Mouse (Mus musculus): ENCODE measurements at regions not wholly inside any gene's neighbourhood (a gene's known extent, or its start where the extent isn't known, plus 50 kb on each side); places are given as distances from the start of the nearest gene placed in this dataset.
A peak's percentile ranks its signal among the peaks of the same experiment; 100 is the strongest.

DNA sequence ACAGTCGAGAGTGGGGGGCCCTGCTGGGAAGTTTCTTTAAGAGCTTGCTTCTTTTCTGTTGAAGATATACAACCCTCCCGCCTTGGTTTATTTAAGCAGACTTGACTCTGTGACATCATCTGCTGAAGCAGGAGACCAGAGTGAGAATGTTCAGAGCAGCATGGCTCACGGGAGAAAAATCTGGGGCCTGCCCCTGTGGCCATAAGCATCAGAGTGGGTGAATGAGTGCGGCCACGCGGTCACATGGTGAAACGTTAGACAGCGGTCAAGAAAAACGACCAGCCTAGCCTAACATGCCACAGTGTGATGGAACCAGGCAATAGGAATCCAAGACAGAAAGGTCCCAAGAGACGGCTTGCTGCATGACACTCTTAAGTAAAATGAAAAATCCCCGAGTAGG lies 95.2 kb upstream of the 1600014C23Rik start:
- no peak for DNase-seq (ENCODE audit: low spot score in 2 of 2)

DNA sequence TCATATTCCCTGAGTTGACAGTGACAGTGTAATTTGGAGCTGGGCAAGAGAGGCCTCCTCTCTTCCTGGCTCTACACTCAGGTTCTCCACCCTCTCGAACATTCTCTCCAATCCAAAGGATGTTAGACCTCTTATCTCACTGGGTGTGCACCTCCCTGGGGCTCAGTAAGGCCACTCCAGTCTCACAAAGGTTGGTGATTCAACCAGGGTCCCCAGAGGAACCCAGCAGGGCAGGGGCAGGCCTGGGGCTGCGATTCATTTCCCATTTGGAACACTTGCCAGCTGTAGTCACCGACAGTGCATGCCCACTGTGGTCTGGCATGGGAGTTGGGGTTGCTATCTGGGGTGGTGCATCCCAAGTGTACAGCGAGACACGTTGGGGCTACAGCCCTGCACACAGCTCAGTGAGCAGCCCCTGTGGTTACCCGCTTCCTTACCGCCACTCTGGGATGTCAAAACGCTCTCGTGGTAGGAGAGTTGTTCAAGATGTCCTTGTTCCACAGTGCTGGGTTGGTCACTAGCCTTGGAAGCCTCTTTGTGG lies 94.7 kb upstream of the 1600014C23Rik start:
- no peak for DNase-seq (ENCODE audit: low spot score in 2 of 2)

DNA sequence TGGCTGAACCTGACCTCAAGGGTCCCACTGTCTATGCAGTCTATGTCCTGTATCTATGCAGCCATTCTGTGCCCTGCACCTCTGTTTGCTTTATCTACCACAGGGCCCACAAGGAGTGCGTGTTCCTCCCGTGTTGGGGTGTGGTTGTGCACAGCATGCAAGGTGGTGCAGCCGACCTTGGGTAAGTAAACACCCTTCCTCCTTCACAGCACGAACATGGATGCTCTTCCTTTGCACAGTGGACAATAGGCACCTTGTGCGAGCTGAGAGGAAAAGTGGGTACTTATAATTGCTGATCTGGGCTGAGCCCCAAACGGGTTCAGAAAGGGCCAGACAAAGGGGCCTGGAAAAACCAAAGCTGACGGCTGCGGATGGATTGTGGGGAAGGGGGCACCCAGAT lies 91.3 kb upstream of the 1600014C23Rik start:
- DNase-seq (ENCODE audit: low spot score in 2 of 2): no peak

DNA sequence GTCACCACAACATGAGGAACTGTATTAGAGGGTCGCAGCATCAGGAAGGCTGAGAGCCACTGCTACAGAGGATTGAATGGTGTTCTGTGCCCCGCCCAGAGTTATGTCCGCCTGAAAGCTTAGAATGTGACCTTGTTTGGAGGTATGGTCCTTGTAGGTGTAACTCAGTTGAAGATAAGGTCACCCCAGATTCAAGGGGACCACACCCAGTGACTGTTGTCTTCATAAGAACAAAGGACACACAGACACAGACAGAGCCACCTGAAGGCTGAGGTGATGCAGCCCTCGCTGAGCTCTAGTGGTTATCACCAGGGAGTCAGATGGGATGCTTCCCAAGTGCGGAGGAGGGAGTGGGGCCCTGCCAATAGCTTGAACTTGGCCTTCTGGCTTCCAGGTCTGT lies 89.9 kb upstream of the 1600014C23Rik start:
- no peak for DNase-seq (ENCODE audit: low spot score in 2 of 2)

DNA sequence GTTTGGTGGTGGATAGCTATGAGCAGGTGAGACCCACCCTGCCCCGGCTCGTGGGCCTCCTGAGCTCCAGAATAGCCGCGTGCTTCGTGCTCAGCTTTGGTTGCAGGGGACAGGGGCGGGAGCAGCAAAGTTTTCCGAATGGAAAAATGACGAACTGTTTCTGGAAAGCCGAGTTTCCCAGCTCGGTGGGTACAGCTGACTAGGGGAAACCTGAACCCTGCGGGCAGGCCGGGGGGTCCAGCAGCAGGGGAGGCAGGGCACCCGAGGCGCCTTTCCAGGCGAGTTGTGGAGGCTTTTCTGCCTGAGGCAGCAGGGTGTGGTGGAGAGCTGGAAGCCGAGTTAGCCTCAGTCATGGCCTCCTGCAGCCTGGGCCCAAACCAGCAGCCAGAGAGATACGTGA lies 88.8 kb upstream of the 1600014C23Rik start:
- DNase-seq (ENCODE audit: low spot score in 2 of 2): no peak

DNA sequence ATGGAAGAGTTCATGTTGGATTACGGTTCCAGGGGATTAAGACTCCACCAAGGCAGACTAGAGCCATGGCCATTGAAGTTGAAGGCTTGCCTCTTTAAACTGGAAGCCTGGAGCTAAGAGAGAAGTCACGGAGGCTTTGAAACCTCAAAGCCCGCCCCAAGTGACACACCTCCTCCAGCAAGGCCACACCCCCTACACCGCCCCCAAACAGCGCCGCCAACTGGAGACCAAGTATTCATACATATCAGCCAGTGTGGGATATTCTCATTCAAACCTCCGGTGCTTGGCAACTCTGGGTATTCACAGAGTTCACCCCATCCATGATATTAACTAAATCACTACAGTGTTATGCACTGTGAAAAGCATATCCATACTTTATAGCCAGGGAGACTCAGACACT lies 87.7 kb upstream of the 1600014C23Rik start:
- DNase-seq (ENCODE audit: low spot score in 2 of 2): no peak

DNA sequence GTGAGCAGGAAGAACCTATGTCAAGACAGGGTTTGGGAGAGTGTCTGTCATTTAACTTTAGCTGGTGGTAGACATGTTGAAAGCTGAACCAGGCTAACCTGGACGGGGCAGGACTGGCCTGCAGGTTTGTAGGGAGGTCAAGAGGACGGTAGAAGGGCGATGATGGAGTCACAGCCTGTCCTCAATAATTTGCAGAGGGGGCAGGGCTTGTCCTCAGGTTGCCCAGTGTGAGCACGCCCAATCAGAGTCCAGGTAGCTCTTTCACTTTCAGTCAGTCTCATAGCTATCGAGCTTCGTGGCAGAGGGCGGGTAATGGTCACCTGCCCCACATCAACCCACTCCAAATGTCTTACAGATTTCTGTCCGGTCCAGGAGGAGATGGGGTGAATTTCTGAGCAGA lies 85.5 kb upstream of the 1600014C23Rik start:
- no peak for DNase-seq (ENCODE audit: low spot score in 2 of 2)

DNA sequence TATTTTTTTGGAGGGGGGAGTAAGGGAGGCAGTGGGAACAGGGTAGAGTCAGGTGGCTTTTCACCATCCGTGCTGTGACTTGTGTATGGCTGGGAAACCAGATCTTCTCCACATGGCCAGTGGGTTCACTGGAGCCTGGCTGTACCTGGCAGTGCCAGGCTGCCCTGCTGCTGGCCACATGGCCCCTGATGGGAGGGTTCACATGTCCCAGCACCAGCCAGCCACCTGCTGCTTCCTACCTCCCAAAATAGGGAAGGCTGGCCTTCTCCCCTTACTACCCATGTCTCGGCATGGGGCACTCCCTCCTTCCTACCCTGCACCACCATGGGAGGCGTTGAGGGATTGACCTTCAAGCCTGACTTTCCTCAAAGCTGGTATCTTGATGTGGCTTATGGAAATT lies 82.9 kb upstream of the 1600014C23Rik start:
- no peak for DNase-seq (ENCODE audit: low spot score in 2 of 2)

DNA sequence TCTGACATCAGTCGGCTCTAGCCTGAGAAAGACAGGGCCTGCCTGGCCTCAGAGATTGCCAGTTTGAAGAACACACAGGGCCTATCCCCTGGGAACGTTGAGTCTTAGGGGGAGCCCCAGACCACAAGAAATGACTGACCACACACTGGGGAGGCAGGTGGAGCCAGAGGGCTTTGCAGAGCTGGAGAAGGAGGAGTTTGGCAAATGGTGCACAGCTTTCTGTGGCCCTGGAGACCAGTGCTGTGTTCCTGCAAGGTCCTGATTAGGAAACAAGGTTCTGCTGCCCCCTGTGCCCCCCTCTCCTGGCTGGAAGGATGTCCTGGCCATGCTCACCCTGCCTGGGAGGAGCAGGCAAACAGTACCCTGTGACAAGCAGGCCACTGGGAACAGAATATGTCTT lies 82.2 kb upstream of the 1600014C23Rik start:
- DNase-seq (ENCODE audit: low spot score in 2 of 2): no peak

DNA sequence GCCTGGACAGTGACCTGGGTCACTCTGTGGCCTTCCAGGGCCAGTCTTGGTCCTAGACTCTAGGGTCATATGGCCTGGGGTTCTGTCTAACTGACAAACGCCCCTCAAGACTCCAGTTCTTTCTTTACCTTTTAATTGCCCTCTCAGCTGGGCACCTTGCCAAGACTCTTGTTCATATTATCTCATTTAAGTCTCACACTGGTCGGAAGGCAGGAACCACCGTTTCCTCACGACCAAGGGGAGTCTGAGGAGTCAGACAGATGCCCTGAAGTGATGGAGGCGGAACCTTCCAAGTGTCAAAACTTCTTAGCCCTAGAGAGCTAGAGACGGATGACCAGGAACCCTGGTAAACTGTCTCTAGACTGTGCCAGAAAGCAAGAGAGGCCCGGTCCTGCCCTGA lies 81.7 kb upstream of the 1600014C23Rik start:
- DNase-seq (ENCODE audit: low spot score in 2 of 2): no peak

DNA sequence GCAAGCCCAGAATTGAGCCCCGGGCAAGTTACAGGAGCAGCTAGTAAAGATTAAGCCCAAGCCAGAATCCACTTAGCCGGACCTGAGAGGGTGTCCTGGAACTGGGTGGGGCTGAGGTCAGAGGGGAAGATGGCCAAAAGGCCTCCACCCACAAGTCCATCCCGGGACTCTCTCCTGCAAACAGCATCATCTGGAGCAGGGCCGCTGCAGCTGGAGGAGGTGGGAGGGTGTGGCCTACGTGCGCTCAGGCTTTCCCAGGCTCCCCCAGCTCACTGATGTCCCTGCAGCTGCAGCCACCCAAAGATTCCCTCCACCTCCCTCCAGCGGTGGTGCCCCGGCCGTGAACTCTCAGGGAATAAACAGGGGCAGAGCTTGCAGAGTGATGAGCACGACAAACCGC lies 80.9 kb upstream of the 1600014C23Rik start:
- no peak for DNase-seq (ENCODE audit: low spot score in 2 of 2)

DNA sequence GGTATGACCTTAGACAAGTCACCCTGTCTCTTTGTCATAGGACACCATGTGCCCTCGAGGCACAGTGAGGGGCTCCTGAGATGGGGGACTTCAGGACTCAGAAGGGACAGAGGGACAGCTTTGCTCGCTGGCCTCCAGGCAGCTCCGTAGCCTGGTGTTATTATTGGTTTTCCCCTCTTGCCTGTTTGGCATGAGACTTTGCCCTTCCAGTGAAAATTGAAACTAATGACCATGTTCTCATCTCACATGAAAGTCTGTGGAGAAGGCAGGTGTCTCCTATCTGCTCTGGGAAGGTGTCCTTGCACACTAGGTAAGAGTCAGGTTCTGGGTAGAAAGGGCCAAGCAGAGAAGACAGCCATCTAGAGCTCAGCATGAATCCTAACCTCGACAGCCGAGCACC lies 80.3 kb upstream of the 1600014C23Rik start:
- DNase-seq (ENCODE audit: low spot score in 2 of 2): no peak

DNA sequence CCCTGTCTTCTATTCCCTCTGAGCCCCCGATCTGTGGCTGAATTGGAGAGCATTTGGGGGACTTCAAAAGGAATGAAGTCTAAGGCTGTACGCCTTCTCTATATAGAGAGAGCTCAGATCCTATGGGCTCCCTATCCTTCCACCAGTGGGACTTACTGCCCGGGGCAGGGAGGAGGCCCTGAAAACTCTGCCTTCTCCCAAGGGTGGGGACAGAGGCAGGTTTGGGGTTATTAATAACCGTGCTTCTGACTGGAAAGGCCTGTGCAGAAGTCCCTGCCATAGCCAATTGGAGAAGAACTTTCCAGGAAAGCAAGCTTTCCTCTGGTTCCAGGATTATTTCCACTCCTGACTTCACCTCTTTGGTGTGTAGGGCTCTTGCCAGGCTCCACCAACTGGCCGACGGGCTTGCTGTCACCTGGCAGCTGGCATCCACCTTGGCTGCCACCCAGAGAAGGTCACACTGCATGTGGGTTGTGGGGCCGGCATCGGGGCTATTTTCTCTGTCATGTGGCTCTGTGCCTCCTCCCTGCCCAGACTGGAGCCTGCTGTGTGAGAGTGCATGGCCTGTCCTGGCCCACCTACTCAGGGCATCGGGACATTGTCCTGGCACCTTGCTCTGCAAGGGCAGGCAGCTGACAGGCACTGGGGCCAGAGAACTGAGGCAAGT lies 78.8 kb upstream of the 1600014C23Rik start:
- DNase-seq (ENCODE audit: low spot score in 2 of 2): no peak

DNA sequence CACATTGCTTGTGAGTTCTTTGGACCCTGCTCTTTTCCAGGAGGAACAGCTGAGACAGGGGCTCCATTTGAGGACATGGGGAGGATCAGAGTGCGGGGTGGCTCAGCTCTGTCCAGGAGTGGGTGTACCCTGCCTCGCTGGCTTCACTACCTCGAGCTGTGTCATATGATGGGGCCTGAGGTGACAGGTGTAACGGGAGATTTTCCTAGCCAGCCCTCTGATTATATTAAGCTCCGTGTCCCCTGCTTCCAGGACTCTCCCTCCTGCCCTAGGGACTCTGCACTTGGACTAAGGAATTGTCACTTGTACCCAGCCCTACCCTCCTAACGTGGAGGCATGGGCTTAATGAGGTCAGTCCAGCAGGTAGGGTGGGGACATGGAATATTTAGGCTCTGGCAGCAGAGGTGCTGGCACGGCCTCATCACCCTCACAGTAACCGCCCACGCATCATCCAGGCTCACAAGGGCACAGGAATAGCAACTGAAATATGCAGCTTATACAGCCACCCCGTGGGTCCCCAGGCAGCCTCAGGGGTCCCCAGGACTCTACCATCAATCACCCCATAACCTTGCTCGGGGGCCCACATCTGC lies 78.1 kb upstream of the 1600014C23Rik start:
- DNase-seq (ENCODE audit: low spot score in 2 of 2): no peak

DNA sequence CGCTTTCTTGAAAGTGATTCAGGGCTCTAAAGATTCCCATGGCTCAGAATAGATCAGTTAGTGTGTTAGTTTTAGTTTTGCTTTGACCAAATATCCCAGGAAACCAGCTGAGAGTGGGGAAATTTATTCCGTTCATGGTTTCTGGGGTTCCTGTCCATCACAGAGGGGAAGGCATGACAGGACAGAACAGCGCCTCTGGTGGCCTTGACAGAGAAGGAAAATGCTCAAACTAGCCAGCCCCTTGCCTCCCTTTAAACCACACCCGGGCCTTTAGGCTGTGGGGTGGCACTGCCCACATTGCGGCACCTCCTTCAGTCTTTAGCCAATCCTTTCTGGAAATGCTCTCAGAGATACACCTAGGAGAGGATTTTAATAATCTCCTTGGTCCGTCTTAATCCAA lies 76.1 kb upstream of the 1600014C23Rik start:
- DNase-seq (ENCODE audit: low spot score in 2 of 2): no peak

DNA sequence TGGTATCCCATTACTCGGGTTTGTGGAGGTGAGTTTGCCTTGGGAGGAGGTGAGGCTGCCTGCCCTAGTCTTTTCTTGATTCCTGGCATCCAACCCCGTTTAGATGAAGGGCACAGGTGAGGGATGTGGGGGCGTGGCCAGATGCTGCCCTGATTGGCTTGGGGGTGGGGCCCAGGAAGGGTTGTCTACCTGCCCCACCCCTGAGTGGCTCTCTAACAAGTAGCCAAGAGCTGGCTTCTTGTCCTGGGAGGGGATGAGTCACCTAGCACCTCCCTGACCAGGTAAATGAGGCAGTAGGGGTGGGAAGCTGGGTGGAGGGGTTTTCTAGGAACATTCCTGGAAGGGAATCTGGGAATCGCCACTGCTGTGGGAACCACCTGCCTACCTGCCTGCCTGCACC lies 74.7 kb upstream of the 1600014C23Rik start:
- DNase-seq (ENCODE audit: low spot score in 2 of 2): no peak

DNA sequence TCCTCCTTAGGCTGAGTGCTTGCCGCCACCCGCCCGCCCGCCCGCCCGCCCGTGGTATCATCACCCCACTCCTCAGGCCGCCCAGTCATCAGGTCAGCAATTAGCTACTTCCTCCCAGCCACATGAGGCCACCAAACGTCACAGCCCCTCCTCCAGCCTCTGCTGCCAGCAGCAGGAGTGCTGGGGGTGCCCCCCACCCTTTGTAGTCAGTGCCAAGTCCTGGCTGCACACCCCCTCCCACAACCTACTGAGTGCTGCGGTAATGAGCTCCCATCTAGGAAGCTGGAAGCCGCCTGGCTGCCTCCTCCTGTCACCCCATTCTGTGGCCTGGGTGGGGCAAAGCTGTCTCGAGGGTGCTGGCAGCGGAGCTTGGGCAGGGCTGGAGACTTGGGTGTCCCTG lies 73.8 kb upstream of the 1600014C23Rik start:
- peak in 1 of 2 experiments; percentile 55 for DNase-seq (ENCODE audit: low spot score in 2 of 2)

DNA sequence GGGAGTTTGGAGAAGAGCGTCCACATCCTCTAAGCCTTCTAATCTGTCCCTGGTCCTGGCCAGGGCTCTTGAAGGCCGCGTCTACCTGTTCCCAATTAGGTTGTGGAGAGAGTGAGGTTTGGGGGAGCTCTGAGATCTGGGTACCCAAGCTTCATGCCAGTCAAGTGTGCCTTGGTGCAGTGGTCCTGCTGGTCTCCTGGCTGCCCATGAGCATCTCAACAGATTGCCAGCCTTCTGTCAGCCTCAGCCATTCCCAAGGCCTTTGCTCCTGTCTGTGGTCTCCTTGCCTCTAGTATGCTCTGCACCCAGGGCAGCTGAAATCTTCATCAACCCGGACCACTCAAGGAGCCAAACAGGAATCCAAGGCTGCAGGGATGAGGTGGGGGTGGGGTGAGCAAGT lies 73.2 kb upstream of the 1600014C23Rik start:
- no peak for DNase-seq (ENCODE audit: low spot score in 2 of 2)

DNA sequence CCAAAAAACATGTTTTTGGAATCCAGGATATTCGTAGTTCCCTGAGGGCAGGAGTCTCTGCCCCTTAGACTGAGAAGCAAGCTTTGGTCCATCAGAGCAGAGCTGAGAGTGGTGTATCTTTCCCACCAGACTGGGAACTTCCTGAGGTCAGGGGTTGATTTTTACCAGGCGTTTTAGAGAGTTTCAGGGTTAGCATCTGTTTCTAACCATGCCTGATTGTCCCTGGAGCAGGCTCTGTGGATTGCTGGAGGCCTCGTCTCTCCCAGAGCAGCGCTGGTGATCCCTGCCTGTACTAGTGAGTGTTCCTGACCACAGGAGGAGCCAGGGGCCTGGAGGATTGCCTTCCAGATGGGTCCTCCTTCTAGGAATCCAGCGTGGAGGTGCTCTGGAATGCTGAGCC lies 72.8 kb upstream of the 1600014C23Rik start:
- no peak for DNase-seq (ENCODE audit: low spot score in 2 of 2)

DNA sequence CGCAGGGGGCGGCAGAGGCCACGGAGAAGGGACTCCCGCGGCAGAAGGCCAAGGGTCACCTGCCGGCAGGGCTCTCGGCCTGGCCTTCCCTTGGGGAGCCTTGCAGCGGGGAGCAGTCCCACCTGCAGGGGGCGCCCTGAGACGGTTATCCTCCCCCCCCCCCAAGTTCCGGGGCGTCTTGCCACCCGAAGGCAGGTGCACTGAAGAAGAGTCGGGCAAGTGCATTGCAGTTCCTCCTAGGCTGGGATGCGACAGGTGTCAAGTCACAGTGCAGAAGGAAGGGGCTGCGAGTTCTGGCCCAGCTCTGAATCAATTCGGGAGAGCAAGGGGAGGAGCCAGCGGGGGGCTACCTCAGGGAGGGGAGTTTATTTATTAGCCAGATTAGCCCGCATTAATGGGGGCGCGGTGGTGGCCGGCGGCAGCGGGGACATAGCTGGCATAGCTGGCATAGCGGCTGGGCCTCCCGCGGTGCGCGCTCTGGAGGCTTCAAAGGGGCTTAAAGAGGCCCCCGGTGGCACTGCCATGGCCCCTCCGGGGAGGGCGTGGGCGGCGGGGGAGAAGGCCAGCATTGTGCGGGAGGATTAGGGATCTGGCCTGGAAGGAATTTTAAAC lies 71.9 kb upstream of the 1600014C23Rik start:
- no peak for DNase-seq (ENCODE audit: low spot score in 2 of 2)

DNA sequence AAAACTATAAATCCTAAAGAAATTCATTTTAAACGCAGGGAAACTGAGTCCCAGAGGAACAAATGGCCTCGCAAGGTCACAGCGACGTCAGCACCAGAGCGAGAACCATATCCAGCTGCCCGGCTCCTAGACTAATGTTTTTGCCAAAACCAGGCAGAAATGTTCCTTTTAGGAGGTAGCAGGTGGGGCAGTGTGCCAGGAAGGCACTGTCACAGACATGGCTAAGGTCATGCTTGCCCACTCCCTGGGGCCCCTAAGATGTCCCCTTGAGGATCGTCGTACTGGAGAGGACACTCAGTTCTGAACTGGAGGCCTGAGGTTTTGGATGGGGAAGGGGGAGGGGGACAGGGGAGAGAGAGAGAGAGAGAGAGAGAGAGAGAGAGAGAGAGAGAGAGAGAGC lies 69.7 kb upstream of the 1600014C23Rik start:
- no peak for DNase-seq (ENCODE audit: low spot score in 2 of 2)

DNA sequence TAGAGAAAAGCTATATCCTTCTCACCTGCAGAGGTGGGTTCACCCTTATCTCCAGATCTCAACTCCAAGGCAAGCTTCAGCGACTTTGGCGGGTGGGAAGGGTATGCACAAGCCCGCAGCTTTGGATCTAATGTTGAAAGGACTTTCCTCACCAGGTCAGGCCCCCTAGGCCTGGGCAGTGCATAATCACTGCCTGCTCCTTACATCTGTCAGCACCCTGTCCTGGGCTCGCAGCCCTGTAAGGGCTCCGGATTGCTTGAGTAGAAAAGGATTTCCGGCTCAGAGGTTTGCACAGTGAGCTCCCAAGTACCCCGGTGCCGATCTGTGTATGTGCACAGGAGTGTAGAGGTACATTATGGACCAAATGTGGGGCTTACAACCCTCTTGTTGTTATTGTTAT lies 68.8 kb upstream of the 1600014C23Rik start:
- no peak for DNase-seq (ENCODE audit: low spot score in 2 of 2)

DNA sequence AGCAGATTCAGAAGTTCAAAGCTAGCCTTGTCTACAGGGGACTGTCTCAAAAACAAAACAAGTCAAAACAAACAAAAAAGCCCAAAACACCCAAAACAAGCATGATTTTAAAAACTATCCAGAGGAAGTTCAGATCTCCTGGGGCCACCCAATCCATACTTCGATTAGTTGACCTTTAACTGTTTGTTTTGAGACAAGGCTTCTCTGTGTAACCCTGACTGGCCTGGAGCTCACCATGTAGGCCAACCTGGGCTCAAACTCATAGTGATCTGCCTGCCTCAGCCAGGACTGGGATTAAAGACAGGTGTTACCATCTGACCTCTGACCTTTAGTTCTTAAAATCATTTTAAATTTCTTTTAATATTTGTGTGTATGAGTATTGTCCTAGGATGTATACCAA lies 66.1 kb upstream of the 1600014C23Rik start:
- DNase-seq (ENCODE audit: low spot score in 2 of 2): no peak
